Mouse (Mus musculus) forebrain, embryonic 14.5 days (tissue): ENCODE measurements at regions not wholly inside any gene's neighbourhood (a gene's known extent, or its start where the extent isn't known, plus 50 kb on each side); places are given as distances from the start of the nearest gene placed in this dataset.

Experiments used
- ATAC-seq: fragments of 200-750 bp; cut with Nextera tagmentation; 2 replicates; pipeline ENCODE4 v1.8.0; 2017; ENCODE audit warnings: mild to moderate bottlenecking, moderate library complexity
- DNase-seq: peaks from one replicate; pipeline ENCODE4 v3.0.0-alpha.2; 2015; ENCODE audit warnings: low spot score
- H3K27ac ChIP-seq: fragments of 300-500 bp; sonication (generic); 2 replicates; pipeline ENCODE4 v1.5.1; 2014; ENCODE audit warnings: low read depth, mild to moderate bottlenecking, control low read depth, low read length, moderate library complexity
- H3K27me3 ChIP-seq: fragments of 300-500 bp; sonication (generic); replicated peaks from 2 replicates; pipeline ENCODE4 v1.6.1; 2014; ENCODE audit warnings: low read length, control low read depth, mixed read lengths; ENCODE audit not compliant: control insufficient read depth, insufficient read depth
- H3K36me3 ChIP-seq: fragments of 300-500 bp; sonication (generic); 2 replicates; pipeline ENCODE4 v1.6.1; 2014; ENCODE audit warnings: low read length, control low read depth; ENCODE audit not compliant: control insufficient read depth, insufficient read depth
- H3K4me1 ChIP-seq: fragments of 300-500 bp; sonication (generic); 2 replicates; pipeline ENCODE4 v1.6.1; 2014; ENCODE audit warnings: antibody characterized with exemption, low read length, control low read depth; ENCODE audit not compliant: control insufficient read depth, insufficient read depth
- H3K4me2 ChIP-seq: fragments of 300-500 bp; sonication (generic); 2 replicates; pipeline ENCODE4 v1.6.1; 2014; ENCODE audit warnings: mild to moderate bottlenecking, control low read depth, low read length
- H3K4me3 ChIP-seq: fragments of 300-500 bp; sonication (generic); 2 replicates; pipeline ENCODE4 v1.5.1; 2014; ENCODE audit warnings: low read depth, low read length, control low read depth
- H3K9ac ChIP-seq: fragments of 300-500 bp; sonication (generic); 2 replicates; pipeline ENCODE4 v1.6.1; 2014; ENCODE audit warnings: mild to moderate bottlenecking, low read length, control low read depth, moderate library complexity
- H3K9me3 ChIP-seq: fragments of 300-500 bp; sonication (generic); replicated peaks from 2 replicates; pipeline ENCODE4 v1.6.1; 2016; ENCODE audit warnings: low read length, control low read depth, mixed read lengths; ENCODE audit not compliant: control insufficient read depth
- WGBS: fragments of 180-500 bp; shearing (Covaris S2); extraction: QIAGEN DNeasy Blood & Tissue Kit; methylation state at CpG from one replicate; pipeline ENCODE4 v1.1.7; 2014; 5-methylcytosine and 5-hydroxymethylcytosine counted together

DNA sequence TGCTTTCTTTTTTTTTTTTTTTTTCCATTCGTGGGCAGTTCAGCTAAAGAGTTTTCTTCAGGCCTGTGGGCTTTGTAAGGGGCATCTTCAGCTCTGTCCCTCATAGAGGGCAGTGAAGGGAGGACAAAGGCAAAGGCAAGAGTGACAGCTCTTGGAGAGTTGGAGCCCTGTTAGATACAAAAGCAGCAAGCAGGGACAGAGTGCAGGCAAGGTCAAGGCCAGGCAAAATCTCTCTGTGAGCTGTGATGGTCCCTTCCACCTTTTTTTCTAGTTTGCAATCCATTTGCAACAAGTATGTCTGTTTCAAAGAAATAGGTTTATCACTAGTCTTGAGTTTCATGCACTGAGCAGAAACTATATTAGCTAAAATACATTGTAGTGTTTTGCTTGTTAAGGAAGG lies 86.2 kb upstream of the P2ry1 start:
- 17% methylated on average over 1 of the region's 1 CpGs for WGBS
- Histone ChIP-seq H3K9me3 (no peaks in the 10 kb centered on the region), H3K27me3 (no peaks in the 10 kb centered on the region), H3K4me1 (no peaks in the 10 kb centered on the region), H3K9ac (no peak overlapping the region), H3K4me2 (no peak overlapping the region), H3K36me3 (no peaks in the 10 kb centered on the region), H3K4me3 (no peak overlapping the region), H3K27ac (no peak overlapping the region)
- no peak for DNase-seq
- no peak for ATAC-seq

- WGBS = 64% methylated on average over 3 of the region's 3 CpGs
- no peak for ATAC-seq
- Histone ChIP-seq H3K4me1 (no peaks in the 10 kb centered on the region), H3K27me3 (no peaks in the 10 kb centered on the region), H3K9ac (no peak overlapping the region), H3K27ac (no peak overlapping the region), H3K36me3 (no peaks in the 10 kb centered on the region), H3K4me3 (no peak overlapping the region), H3K9me3 (no peaks in the 10 kb centered on the region), H3K4me2 (no peak overlapping the region)
- DNase-seq = no peak
Observed at GRCm38 (mm10) chr3:60917271-60917670, 85.3 kb upstream of the P2ry1 start.

DNA sequence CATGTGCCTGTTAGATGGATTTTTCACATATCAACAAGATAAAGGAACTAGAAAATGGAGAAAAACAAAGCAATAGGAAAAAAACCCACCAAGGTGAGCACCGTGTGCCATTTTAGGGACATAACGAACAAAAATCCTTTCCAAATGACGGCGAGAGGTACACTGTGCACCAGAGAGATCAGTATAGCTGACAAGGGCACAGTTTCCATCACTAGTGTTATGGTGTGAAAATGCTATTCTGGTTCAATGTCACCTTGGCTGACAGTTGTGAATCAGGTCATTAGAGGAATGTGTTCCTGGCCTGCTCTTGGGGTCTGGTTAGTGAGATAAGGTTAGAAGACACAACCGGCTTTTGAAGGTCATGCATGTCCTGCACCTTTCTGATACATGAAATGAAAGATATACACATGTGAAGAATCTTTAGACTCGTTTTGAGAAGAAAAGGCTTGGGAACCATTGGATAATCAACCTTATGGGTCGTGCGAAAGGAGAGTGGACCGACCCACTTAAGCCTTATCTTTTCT lies 76.5 kb upstream of the P2ry1 start:
- DNase-seq (no peak), ATAC-seq (no peak)
- 93% methylated on average over 9 of the region's 9 CpGs for WGBS
- Histone ChIP-seq H3K9ac (no peak overlapping the region), H3K4me1 (no peaks in the 10 kb centered on the region), H3K4me2 (no peak overlapping the region), H3K36me3 (no peaks in the 10 kb centered on the region), H3K27ac (no peak overlapping the region), H3K4me3 (no peak overlapping the region), H3K9me3 (no peaks in the 10 kb centered on the region), H3K27me3 (no peaks in the 10 kb centered on the region)

- DNase-seq = no peak
- WGBS = 39% methylated on average over 4 of the region's 4 CpGs
- Histone ChIP-seq H3K27me3 (no peaks in the 10 kb centered on the region), H3K4me2 (no peak overlapping the region), H3K9ac (no peak overlapping the region), H3K27ac (no peak overlapping the region), H3K36me3 (no peaks in the 10 kb centered on the region), H3K4me1 (no peaks in the 10 kb centered on the region), H3K9me3 (no peaks in the 10 kb centered on the region), H3K4me3 (no peak overlapping the region)
- no peak for ATAC-seq
Observed at GRCm38 (mm10) chr3:60928910-60929309, 73.7 kb upstream of the P2ry1 start.

DNA sequence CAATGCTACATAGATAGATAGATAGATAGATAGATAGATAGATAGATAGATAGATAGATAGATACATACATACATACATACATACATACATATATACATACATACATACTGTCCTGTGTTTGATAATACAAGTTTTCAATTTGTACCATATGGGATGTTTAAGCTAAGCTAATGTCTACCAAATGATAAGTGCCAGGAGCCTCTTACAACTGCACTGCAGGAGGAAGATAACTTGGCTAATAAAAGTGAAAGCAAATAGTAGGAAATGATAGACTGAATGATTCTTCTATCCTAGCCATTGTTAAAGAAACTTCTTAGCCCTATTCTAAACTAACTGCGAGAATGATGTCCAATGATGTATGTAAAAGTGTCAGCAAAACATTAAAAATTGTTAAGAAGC lies 68.1 kb upstream of the P2ry1 start:
- Histone ChIP-seq H3K4me3 (no peak overlapping the region), H3K27ac (no peak overlapping the region), H3K27me3 (no peaks in the 10 kb centered on the region), H3K4me2 (no peak overlapping the region), H3K9ac (no peak overlapping the region), H3K9me3 (no peaks in the 10 kb centered on the region), H3K4me1 (no peaks in the 10 kb centered on the region), H3K36me3 (no peaks in the 10 kb centered on the region)
- 88% methylated on average over 1 of the region's 1 CpGs for WGBS
- DNase-seq (no peak), ATAC-seq (no peak)

GRCm38 (mm10) chr3:60941451-60941850 lies 61.1 kb upstream of the P2ry1 start:
- Histone ChIP-seq H3K9ac (no peak overlapping the region), H3K4me1 (no peaks in the 10 kb centered on the region), H3K27me3 (no peaks in the 10 kb centered on the region), H3K4me3 (no peak overlapping the region), H3K27ac (no peak overlapping the region), H3K4me2 (no peak overlapping the region), H3K9me3 (no peaks in the 10 kb centered on the region), H3K36me3 (no peaks in the 10 kb centered on the region)
- 87% methylated on average over 2 of the region's 2 CpGs for WGBS
- DNase-seq (no peak), ATAC-seq (no peak)

GRCm38 (mm10) chr3:60948897-60949296 lies 53.7 kb upstream of the P2ry1 start:
- H3K9ac ChIP-seq = no peak overlapping the region
- no peaks in the 10 kb centered on the region for H3K27me3 ChIP-seq
- no peak overlapping the region for H3K4me2 ChIP-seq
- ATAC-seq (no peak), DNase-seq (no peak)
- no peaks in the 10 kb centered on the region for H3K4me1 ChIP-seq
- H3K9me3 ChIP-seq = no peaks in the 10 kb centered on the region
- WGBS = 89% methylated on average over 4 of the region's 4 CpGs
- H3K27ac ChIP-seq = no peak overlapping the region
- no peaks in the 10 kb centered on the region for H3K36me3 ChIP-seq
- H3K4me3 ChIP-seq = no peak overlapping the region
